Mouse (Mus musculus): ENCODE results near the gene Pnkp. TPM values are rescaled to one million over a fixed set of nuclear protein-coding genes. Genes with fewer than 3 reads are reported as not detected.
A peak's percentile ranks its signal among the peaks of the same experiment; 100 is the strongest.

Pnkp gene
- polyA plus RNA-seq, 2 experiments, result 14.3 to 15.6 TPM

DNA sequence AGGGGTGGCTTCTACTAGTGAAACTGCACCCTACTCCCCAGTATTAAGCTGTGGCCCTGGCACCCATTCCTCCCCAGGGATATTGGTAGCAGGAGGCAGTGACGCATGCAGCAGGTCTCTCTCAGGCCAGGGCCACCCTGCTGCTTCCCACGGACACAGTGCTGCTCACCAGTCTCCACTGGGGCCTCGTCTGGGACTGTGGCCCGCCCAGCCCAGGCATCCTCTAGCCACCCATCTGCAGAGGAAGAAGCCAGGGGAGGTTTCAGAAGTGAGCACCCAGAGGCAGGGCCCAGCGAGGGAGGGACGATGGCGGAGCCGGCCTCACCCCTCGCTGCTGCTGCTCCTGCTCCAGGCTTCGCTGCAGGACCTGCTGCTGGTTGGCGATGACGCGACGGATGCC, 6.3 kb downstream of the Pnkp start:
- DNase-seq (ENCODE audit: low read depth in 3 of 3, low spot score in 3 of 3), result no peak
- TF ChIP-seq EP300 (IDR thresholded peaks at IDR 0.05; ENCODE audit: low read depth) (no peak), CTCF (IDR thresholded peaks at IDR 0.05; ENCODE audit: low read depth) (no peak)
- H3K36me3 ChIP-seq (replicated peaks; ENCODE audit: control insufficient read depth, insufficient read depth, low read depth), result peaks cover 10% of the 10 kb centered on the region
- WGBS (ENCODE audit: insufficient replicate concordance), result 87% methylated on average over 14 of the region's 14 CpGs
- H3K4me2 ChIP-seq (ENCODE audit: low read depth), result no peak overlapping the region
- H3K4me3 ChIP-seq (ENCODE audit: insufficient read depth in 1 of 2, low read depth in 2 of 2, low read length in 2 of 2), result no peak overlapping the region
- no peak for ATAC-seq (ENCODE audit: insufficient read depth)
- peaks cover 9 to 17% of the 10 kb centered on the region in 2 experiments; a peak in 3 of 4 replicates for H3K4me1 ChIP-seq (replicated peaks; ENCODE audit: control insufficient read depth in 2 of 2, insufficient read depth in 2 of 2, low read length in 1 of 2)
- no peak overlapping the region for H3K9ac ChIP-seq (replicated peaks)
- no peaks in the 10 kb centered on the region for H3K9me3 ChIP-seq (ENCODE audit: control insufficient read depth, low read length)
- H3K27me3 ChIP-seq (ENCODE audit: control insufficient read depth, insufficient read depth, low read length), result no peaks in the 10 kb centered on the region
- H3K27ac ChIP-seq, result no peak overlapping the region

DNA sequence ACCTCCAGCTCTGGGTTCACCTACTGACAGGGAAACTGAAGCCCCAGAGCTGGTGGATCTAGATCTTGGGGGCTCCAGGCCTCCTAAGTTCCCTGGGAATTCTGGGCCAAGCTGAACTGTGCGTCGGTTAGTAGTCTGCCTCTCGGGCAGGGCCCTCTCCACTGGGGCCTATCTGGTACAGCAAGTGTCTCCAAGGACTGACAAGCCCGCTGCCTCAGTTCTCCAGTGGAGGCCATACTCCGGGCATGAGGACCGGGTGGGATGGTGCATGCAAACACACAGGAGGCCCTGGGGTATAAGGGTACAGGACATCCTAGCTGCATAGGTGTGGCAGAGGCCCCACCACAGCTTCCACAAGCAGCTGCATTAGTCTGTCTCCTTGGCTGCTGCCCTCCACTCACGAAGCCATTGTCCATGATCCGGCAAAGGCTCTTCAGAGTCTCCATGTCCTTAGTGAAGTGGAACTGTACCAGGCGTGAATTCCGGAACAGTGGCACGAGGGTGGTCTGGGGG, 7.1 kb downstream of the Pnkp start:
- H3K4me3 ChIP-seq (ENCODE audit: insufficient read depth in 1 of 2, low read depth in 2 of 2, low read length in 2 of 2), result no peak overlapping the region

GRCm38 (mm10) chr7:44864595-44865542, 7.9 kb downstream of the Pnkp start:
- no peak for TF ChIP-seq EP300 (IDR thresholded peaks at IDR 0.05; ENCODE audit: low read depth)
- TF ChIP-seq CTCF (IDR thresholded peaks at IDR 0.05; ENCODE audit: low read depth), result no peak
- peaks cover 6 to 16% of the 10 kb centered on the region in 2 experiments; a peak in 3 of 4 replicates for H3K4me1 ChIP-seq (replicated peaks; ENCODE audit: control insufficient read depth in 2 of 2, insufficient read depth in 2 of 2, low read length in 1 of 2)
- H3K9me3 ChIP-seq (ENCODE audit: control insufficient read depth, low read length), result no peaks in the 10 kb centered on the region
- ATAC-seq (ENCODE audit: insufficient read depth) (no peak), DNase-seq (ENCODE audit: low read depth in 3 of 3, low spot score in 3 of 3) (no peak)
- no peaks in the 10 kb centered on the region for H3K27me3 ChIP-seq (ENCODE audit: control insufficient read depth, insufficient read depth, low read length)
- no peak overlapping the region for H3K4me3 ChIP-seq (ENCODE audit: insufficient read depth in 1 of 2, low read depth in 2 of 2, low read length in 2 of 2)
- H3K9ac ChIP-seq (replicated peaks), result no peak overlapping the region
- H3K36me3 ChIP-seq (replicated peaks; ENCODE audit: control insufficient read depth, insufficient read depth, low read depth), result peaks cover 10% of the 10 kb centered on the region
- no peak overlapping the region for H3K27ac ChIP-seq
- no peak overlapping the region for H3K4me2 ChIP-seq (ENCODE audit: low read depth)
- 76% methylated on average over 24 of the region's 24 CpGs for WGBS (ENCODE audit: insufficient replicate concordance)

More for the DNA sequence above, 7.1 kb downstream of the Pnkp start:
- no peak overlapping the region for H3K27ac ChIP-seq
- H3K9me3 ChIP-seq (ENCODE audit: control insufficient read depth, low read length), result no peaks in the 10 kb centered on the region
- peaks cover 6 to 16% of the 10 kb centered on the region in 2 experiments; a peak in 3 of 4 replicates for H3K4me1 ChIP-seq (replicated peaks; ENCODE audit: control insufficient read depth in 2 of 2, insufficient read depth in 2 of 2, low read length in 1 of 2)
- 80% methylated on average over 11 of the region's 11 CpGs for WGBS (ENCODE audit: insufficient replicate concordance)
- DNase-seq (ENCODE audit: low read depth in 3 of 3, low spot score in 3 of 3) (no peak), ATAC-seq (ENCODE audit: insufficient read depth) (no peak)
- no peak overlapping the region for H3K9ac ChIP-seq (replicated peaks)
- H3K36me3 ChIP-seq (replicated peaks; ENCODE audit: control insufficient read depth, insufficient read depth, low read depth), result peaks cover 10% of the 10 kb centered on the region
- no peaks in the 10 kb centered on the region for H3K27me3 ChIP-seq (ENCODE audit: control insufficient read depth, insufficient read depth, low read length)
- no peak overlapping the region for H3K4me2 ChIP-seq (ENCODE audit: low read depth)
- TF ChIP-seq EP300 (IDR thresholded peaks at IDR 0.05; ENCODE audit: low read depth), result no peak
- TF ChIP-seq CTCF (IDR thresholded peaks at IDR 0.05; ENCODE audit: low read depth), result no peak

DNA sequence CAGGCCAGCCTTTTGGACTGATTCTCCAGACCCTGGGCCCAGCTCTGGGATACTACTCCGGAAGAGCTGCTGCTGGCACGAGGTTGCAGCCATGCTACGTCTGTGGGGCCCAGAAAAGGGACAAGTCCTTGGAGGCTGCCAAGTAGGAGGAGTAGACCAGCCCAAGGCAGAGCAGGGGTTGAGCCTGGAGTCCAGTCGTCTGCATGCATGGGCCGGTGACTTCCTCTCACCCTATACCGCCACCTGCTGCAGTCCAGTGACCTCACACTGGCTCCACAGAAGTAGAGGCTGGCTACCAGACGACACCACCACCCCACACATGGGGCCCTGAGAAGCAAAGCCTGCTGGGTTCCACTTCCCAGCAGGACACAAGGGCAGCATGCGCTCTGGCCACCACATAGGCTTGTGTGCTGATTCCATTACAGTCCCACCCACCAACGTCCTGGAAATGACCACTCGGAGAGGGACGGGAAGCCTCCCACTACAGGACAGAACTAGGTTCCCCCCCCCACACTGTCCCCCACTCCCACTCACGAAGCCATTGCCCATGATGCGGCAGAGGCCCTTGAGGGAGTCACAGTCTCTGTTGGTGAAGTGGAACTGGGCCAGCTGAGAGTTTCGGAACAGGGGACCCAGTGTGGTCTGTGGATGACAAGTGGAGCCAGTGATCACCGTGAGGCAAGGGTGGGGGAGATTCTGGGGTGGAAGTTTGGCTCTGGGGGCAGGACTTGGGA, 9.5 kb downstream of the Pnkp start:
- H3K4me1 ChIP-seq (replicated peaks; ENCODE audit: control insufficient read depth in 2 of 2, insufficient read depth in 2 of 2, low read length in 1 of 2), result peaks cover 6 to 19% of the 10 kb centered on the region in 2 experiments
- ATAC-seq (ENCODE audit: insufficient read depth), result no peak
- peaks cover 10% of the 10 kb centered on the region for H3K36me3 ChIP-seq (replicated peaks; ENCODE audit: control insufficient read depth, insufficient read depth, low read depth)
- no peak for DNase-seq (ENCODE audit: low read depth in 3 of 3, low spot score in 3 of 3)
- no peaks in the 10 kb centered on the region for H3K9me3 ChIP-seq (ENCODE audit: control insufficient read depth, low read length)
- no peaks in the 10 kb centered on the region for H3K27me3 ChIP-seq (ENCODE audit: control insufficient read depth, insufficient read depth, low read length)
- no peak overlapping the region for H3K4me2 ChIP-seq (ENCODE audit: low read depth)
- no peak overlapping the region; the same call in 1 of the 2 replicates for H3K27ac ChIP-seq
- H3K9ac ChIP-seq (replicated peaks), result no peak overlapping the region; the same call in 1 of the 2 replicates
- TF ChIP-seq CTCF (IDR thresholded peaks at IDR 0.05; ENCODE audit: low read depth) (peak; percentile 52), EP300 (IDR thresholded peaks at IDR 0.05; ENCODE audit: low read depth) (no peak)
- 48% methylated on average over 15 of the region's 15 CpGs for WGBS (ENCODE audit: insufficient replicate concordance)
- H3K4me3 ChIP-seq (ENCODE audit: insufficient read depth in 1 of 2, low read depth in 2 of 2, low read length in 2 of 2), result no peak overlapping the region

Data from liver, embryonic 14.5 days (tissue).